Mouse (Mus musculus) embryonic facial prominence, embryonic 13.5 days (tissue): ENCODE data around the gene Agap1. TPM values are rescaled to one million over a fixed set of nuclear protein-coding genes. Genes with fewer than 3 reads are reported as not detected.
A peak's percentile ranks its signal among the peaks of the same experiment; 100 is the strongest.

ENCODE experiments used
- ATAC-seq: fragments of 200-750 bp; cut with Nextera tagmentation; 2 replicates; pipeline ENCODE4 v1.8.0; 2017; ENCODE audit warnings: low read depth; ENCODE audit not compliant: insufficient number of reproducible peaks, insufficient read depth, low FRiP score, low TSS enrichment
- H3K27ac ChIP-seq: fragments of 300-500 bp; sonication (generic); 2 replicates; pipeline ENCODE4 v1.5.1; 2015; ENCODE audit warnings: moderate library complexity, mild to moderate bottlenecking, inconsistent platforms
- H3K27me3 ChIP-seq: fragments of 300-500 bp; sonication (generic); 2 replicates; pipeline ENCODE4 v1.6.1; 2015; ENCODE audit warnings: mild to moderate bottlenecking, inconsistent platforms
- H3K36me3 ChIP-seq: fragments of 300-500 bp; sonication (generic); 2 replicates; pipeline ENCODE4 v1.6.1; 2015; ENCODE audit warnings: mild to moderate bottlenecking, inconsistent platforms
- H3K4me1 ChIP-seq: fragments of 300-500 bp; sonication (generic); 2 replicates; pipeline ENCODE4 v1.6.1; 2015; ENCODE audit warnings: inconsistent platforms
- H3K4me2 ChIP-seq: fragments of 300-500 bp; sonication (generic); 2 replicates; pipeline ENCODE4 v1.6.1; 2015; ENCODE audit warnings: moderate library complexity, mild to moderate bottlenecking, inconsistent platforms
- H3K4me3 ChIP-seq: fragments of 300-500 bp; sonication (generic); 2 replicates; pipeline ENCODE4 v1.5.1; 2015; ENCODE audit warnings: mild to moderate bottlenecking, inconsistent platforms
- H3K9ac ChIP-seq: fragments of 300-500 bp; sonication (generic); 2 replicates; pipeline ENCODE4 v1.6.1; 2015; ENCODE audit warnings: mild to moderate bottlenecking, inconsistent platforms
- H3K9me3 ChIP-seq: fragments of 300-500 bp; sonication (generic); 2 replicates; pipeline ENCODE4 v1.6.1; 2016; ENCODE audit warnings: inconsistent platforms
- WGBS: fragments of 180-500 bp; shearing (Covaris S2); methylation state at CpG from one replicate; pipeline ENCODE4 v1.1.7; 2015; ENCODE audit warnings: mixed read lengths; 5-methylcytosine and 5-hydroxymethylcytosine counted together
- polyA plus RNA-seq: library from polyadenylated mRNA; unstranded; fragments of >200 nt; fragmentation: Nextera tagmentation; extraction: Ambion mirVana; gene quantifications from 2 replicates; pipeline ENCODE4 v1.2.1, GENCODE M21; 2015

Agap1 gene
- polyA plus RNA-seq, 1 experiment from 2014 or later, result 14.4 TPM

DNA sequence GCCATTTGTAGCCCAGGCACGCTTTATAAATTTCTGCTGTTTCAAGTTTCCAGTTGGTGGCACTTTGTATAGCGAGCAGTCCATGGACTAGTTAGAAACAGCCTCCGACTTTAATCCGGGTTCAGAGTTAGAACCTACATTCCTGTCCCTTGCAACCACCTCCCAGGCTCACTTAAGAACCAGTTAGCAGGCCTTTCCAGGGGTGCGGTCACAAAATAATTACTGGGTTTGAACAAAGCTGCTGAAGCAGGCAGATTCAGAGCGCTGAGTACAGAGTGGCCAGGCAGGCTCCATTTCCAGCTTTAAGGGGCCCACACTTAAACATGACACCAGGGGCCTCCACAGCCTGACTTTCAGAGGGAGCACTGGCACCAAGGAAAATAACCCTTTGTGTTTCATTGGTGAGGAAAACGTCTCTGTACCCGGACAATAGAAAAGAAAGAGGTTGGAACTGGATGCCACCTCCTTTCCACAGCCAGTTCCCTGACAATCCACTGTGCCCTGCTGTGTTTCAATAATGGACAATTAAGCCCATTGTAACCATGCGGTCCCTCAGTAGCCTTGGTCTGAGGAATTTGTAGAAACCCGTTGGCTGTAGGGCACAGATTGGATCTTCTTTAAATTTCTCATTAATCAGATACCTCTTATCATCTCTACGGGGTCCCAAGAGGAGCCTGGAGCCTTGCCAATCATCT is 24.5 kb upstream of the Agap1 start:
- no peak overlapping the region for H3K4me2 ChIP-seq
- no peak for ATAC-seq

DNA sequence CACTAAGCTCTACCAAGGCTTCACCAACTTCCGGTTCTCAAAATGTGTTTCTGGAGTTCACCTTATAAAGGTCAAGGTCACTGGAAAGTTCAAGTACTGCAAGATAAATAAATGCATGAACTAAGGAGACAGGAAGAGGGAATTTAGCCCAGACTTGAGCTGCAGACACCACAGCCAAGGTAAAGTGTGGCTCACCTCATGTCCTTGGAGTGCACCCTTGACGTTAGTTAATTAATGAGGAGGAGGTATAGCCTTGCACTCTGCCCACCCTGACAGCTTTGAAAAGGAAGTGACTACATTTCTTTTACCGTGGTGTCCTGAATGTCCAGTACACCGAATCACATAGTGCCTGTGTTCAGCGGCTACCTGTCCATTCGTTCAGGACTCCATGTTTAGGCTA is 15.3 kb upstream of the Agap1 start:
- Histone ChIP-seq H3K27ac (no peak overlapping the region), H3K9me3 (no peaks in the 10 kb centered on the region), H3K4me3 (no peak overlapping the region), H3K27me3 (no peaks in the 10 kb centered on the region), H3K36me3 (no peaks in the 10 kb centered on the region), H3K4me2 (no peak overlapping the region), H3K4me1 (peaks cover 16% of the 10 kb centered on the region), H3K9ac (no peak overlapping the region)
- WGBS, result 72% methylated on average over 6 of the region's 6 CpGs
- no peak for ATAC-seq

More for the DNA sequence above, 24.5 kb upstream of the Agap1 start:
- Histone ChIP-seq H3K4me1 (no peaks in the 10 kb centered on the region), H3K9ac (no peak overlapping the region), H3K36me3 (no peaks in the 10 kb centered on the region), H3K27me3 (no peaks in the 10 kb centered on the region), H3K4me3 (no peak overlapping the region), H3K9me3 (no peaks in the 10 kb centered on the region), H3K27ac (no peak overlapping the region)
- 58% methylated on average over 11 of the region's 11 CpGs for WGBS

DNA sequence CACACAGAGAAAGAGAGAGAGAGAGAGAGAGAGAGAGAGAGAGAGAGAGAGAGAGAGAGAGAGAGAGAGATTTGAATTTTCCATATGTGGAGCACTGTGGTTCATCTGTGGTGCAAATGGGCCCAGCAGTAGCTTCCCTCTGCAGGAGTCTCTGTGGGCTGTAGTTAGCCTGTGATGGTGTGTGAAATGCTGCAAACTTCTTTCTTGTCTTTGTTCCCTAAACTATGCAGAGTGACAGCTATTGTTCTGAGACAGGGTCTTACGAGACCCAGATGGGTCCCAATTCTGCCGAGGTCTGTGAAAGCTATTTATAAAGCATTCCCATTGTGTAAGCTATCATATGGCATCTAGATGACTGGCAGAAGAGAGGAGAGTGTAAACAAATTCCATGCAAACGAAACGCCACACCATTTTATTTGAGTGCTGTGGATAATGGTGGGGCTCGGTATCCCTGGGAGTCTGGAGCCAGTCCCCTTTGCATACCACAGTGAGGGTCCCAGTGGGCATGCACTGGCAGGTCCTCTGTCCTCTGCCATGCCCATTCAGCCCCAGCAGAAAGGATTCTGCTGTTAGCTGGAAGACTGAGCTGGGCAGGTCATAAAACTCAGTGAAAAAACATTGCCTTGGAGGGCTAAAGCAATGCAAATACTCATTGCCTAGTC is 13.2 kb upstream of the Agap1 start:
- 20% methylated on average over 5 of the region's 5 CpGs for WGBS
- Histone ChIP-seq H3K27ac (peak overlapping the region; percentile 72), H3K4me2 (no peak overlapping the region), H3K4me3 (no peak overlapping the region), H3K9me3 (no peaks in the 10 kb centered on the region), H3K4me1 (peaks cover 16% of the 10 kb centered on the region), H3K9ac (no peak overlapping the region), H3K27me3 (no peaks in the 10 kb centered on the region), H3K36me3 (no peaks in the 10 kb centered on the region)
- ATAC-seq, result 0 out of 2 replicates have a peak, but pooled peaks have one; percentile 43

DNA sequence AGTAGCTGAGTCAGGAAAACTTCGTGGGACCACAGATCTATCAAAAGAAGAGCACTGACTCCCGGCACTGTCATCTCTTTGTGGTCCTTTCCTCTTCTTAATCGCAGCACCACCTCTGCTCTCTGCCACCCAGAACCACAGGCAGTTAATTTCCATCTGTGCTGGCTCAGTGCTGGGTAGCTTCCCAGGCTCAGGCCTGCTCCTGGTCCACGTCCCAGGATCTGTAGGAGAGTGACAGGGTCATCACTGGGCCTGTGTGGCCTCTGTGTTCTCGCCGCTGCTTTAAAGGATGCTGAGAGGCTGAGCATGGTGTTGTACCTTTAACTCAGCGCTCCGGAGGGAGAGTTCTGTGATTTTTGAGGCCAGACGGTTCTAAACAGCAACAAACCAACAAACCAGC is 11.1 kb upstream of the Agap1 start:
- no peak for ATAC-seq
- Histone ChIP-seq H3K36me3 (no peaks in the 10 kb centered on the region), H3K4me1 (peaks cover 16% of the 10 kb centered on the region), H3K27ac (no peak overlapping the region), H3K4me2 (no peak overlapping the region), H3K9me3 (no peaks in the 10 kb centered on the region), H3K4me3 (no peak overlapping the region), H3K9ac (no peak overlapping the region), H3K27me3 (no peaks in the 10 kb centered on the region)
- WGBS, result 68% methylated on average over 9 of the region's 9 CpGs

DNA sequence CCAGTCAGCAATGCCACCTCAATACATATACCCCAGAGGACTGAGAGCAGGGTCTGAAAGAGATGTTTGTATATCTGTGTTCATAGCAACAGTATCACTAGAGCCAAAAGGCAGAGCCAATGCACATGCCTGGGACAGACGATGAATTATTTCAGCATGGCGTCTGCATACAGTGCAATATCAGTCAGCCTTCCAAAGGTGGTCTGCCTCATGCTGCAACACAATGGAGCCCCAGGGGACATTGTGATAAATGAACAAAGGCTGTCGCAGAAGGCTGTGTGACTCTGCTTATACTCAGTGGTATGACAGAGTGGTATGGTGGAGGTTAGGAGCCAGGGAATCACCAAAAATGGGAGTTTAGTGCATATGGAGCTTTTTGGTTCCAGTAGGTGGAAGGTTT is 10.6 kb upstream of the Agap1 start:
- WGBS, result 69% methylated on average over 3 of the region's 3 CpGs
- H3K27ac ChIP-seq, result no peak overlapping the region
- peaks cover 16% of the 10 kb centered on the region for H3K4me1 ChIP-seq
- no peak for ATAC-seq
- H3K9me3 ChIP-seq, result no peaks in the 10 kb centered on the region
- no peak overlapping the region for H3K4me3 ChIP-seq
- H3K4me2 ChIP-seq, result no peak overlapping the region
- no peak overlapping the region for H3K9ac ChIP-seq
- H3K36me3 ChIP-seq, result no peaks in the 10 kb centered on the region
- H3K27me3 ChIP-seq, result no peaks in the 10 kb centered on the region

DNA sequence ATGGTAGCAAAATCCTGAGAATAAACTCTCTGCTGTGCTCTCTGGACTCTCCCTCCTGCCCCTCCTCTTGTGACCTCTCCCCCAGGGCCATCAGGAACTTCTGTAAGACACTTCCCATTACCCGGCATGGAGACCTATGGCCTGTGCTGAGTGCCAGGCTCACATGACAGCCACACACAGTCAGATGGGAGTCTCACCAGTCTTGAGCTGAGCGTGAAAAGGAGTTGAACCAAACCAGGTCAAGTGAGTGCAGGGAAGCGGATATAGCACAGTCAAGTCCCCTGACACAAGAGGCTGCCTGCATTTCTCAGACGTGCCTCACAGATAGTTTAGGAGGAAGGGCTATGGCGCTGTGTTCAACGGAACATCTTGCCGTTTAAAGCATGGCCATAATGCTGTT is 4.5 kb upstream of the Agap1 start:
- Histone ChIP-seq H3K4me3 (no peak overlapping the region), H3K4me2 (no peak overlapping the region), H3K9ac (no peak overlapping the region), H3K9me3 (no peaks in the 10 kb centered on the region), H3K4me1 (peaks cover 7% of the 10 kb centered on the region), H3K27me3 (no peaks in the 10 kb centered on the region), H3K27ac (no peak overlapping the region), H3K36me3 (no peaks in the 10 kb centered on the region)
- ATAC-seq, result no peak
- 74% methylated on average over 7 of the region's 7 CpGs for WGBS

DNA sequence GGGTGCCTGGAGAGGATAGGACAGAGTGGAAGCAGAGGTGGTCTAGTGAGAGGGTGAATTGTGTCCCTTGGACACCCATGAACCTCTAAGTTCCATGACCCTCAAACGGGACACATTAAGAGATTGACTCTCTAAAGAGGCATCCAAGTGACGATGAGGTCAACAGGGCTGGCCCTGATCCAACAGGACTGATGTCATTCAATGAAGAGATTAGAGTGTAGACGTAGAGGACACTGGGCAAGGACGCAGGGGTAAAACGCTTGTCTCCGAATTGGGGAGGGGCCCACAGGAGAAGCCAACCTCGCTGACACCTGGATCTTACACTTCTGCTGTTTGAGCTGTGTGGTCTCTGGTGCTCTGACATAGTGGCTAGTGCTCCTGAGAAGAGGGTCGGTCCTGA is 2.5 kb upstream of the Agap1 start:
- no peaks in the 10 kb centered on the region for H3K27me3 ChIP-seq
- H3K9me3 ChIP-seq, result no peaks in the 10 kb centered on the region
- H3K4me1 ChIP-seq, result peaks cover 22% of the 10 kb centered on the region
- no peak overlapping the region for H3K4me2 ChIP-seq
- no peak overlapping the region for H3K9ac ChIP-seq
- no peaks in the 10 kb centered on the region for H3K36me3 ChIP-seq
- 92% methylated on average over 8 of the region's 8 CpGs for WGBS
- H3K27ac ChIP-seq, result no peak overlapping the region
- no peak for ATAC-seq
- H3K4me3 ChIP-seq, result no peak overlapping the region

DNA sequence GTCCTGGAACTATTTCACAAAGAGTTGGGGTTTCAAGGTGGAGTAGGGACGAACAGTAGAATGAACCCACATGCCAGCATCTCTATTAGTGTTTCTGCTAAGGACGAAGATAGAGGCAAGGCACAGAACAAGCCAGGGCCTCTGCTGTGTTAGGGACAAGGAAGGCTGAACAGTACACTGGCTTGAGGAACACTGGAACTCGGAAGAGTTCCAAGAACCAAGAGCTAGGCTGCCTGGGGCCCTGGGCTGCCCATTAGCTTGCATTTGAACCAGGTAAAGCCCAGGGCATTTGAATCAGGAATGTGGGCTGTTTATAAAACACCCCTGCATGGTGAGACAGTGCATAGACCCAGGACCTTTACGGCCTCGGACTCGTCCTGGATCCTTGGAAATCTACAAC is 940 bp upstream of the Agap1 start:
- 35% methylated on average over 6 of the region's 6 CpGs for WGBS
- Histone ChIP-seq H3K27ac (peak overlapping the region; percentile 82), H3K9ac (peak overlapping the region; percentile 88)

DNA sequence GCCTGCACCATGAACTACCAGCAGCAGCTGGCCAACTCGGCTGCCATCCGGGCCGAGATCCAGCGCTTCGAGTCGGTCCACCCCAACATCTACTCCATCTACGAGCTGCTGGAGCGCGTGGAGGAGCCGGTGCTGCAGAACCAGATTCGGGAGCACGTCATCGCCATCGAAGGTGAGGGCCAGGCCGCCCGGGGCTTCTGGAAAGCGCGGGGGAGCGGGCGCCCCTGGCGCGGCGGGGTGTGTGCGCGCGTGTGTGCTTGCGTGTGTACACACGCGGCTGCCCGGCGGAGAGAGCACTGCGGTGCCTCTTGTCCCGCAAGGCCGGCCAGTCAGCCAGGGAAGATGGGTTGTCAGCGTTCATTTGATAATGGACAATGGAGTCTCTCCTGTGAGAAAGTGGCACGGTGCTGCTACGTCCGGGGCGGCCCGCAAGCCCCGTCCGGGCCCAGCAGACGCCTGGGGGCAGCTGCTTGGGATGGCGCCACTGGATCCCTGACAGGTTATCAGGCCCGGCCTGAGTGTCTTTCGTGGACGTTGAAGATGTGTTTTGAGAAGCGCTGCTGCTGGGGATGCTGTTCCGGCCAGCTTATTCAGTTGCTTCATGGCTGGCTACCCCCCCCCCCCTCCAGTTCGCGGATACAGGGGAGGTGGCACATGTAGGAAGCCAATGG is 950 bp downstream of the Agap1 start:
- Histone ChIP-seq H3K4me1 (peaks cover 31% of the 10 kb centered on the region), H3K9me3 (0 out of 2 replicates have a peak, but pooled peaks cover 3% of the 10 kb centered on the region), H3K36me3 (no peaks in the 10 kb centered on the region), H3K27ac (peak overlapping the region; percentile 82; the same call in 1 of the 2 replicates), H3K4me3 (peak overlapping the region; percentile 83), H3K9ac (peak overlapping the region; percentile 88), H3K27me3 (no peaks in the 10 kb centered on the region), H3K4me2 (peak overlapping the region; percentile 93)
- under 1% methylated on average over 51 of the region's 51 CpGs for WGBS
- no peak for ATAC-seq

More for the DNA sequence above, 940 bp upstream of the Agap1 start:
- Histone ChIP-seq H3K4me2 (peak overlapping the region; percentile 93), H3K27me3 (no peaks in the 10 kb centered on the region), H3K4me1 (peaks cover 26% of the 10 kb centered on the region), H3K9me3 (0 out of 2 replicates have a peak, but pooled peaks cover 3% of the 10 kb centered on the region), H3K4me3 (peak overlapping the region; percentile 83), H3K36me3 (no peaks in the 10 kb centered on the region)
- ATAC-seq, result no peak; the same call in 1 of the 2 replicates

DNA sequence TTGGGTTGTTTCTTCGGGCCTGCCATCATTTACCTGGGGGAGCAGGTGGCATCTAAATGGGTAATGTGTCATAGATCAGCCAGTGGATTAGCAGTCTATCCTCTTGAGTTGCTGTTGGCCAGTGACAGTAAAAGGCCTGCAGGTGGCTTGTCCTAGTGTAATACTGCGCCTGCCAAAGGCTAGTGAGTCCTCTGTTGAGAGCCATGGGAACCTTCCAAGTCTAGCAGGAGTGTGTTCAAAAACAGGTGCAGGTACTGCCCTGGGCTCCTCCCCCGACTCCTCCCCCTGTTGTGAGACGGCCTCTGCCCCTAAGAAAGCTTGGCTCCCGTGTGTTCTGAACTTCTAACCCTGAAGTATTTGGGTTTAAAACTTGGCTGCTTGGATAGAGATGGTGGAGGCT is 1.9 kb downstream of the Agap1 start:
- WGBS, result 28% methylated on average over 5 of the region's 5 CpGs
- Histone ChIP-seq H3K4me1 (peaks cover 40% of the 10 kb centered on the region), H3K4me2 (peak overlapping the region; percentile 93), H3K4me3 (peak overlapping the region; percentile 83), H3K36me3 (no peaks in the 10 kb centered on the region), H3K9ac (peak overlapping the region; percentile 88), H3K9me3 (0 out of 2 replicates have a peak, but pooled peaks cover 3% of the 10 kb centered on the region), H3K27ac (no peak overlapping the region), H3K27me3 (no peaks in the 10 kb centered on the region)
- no peak for ATAC-seq

DNA sequence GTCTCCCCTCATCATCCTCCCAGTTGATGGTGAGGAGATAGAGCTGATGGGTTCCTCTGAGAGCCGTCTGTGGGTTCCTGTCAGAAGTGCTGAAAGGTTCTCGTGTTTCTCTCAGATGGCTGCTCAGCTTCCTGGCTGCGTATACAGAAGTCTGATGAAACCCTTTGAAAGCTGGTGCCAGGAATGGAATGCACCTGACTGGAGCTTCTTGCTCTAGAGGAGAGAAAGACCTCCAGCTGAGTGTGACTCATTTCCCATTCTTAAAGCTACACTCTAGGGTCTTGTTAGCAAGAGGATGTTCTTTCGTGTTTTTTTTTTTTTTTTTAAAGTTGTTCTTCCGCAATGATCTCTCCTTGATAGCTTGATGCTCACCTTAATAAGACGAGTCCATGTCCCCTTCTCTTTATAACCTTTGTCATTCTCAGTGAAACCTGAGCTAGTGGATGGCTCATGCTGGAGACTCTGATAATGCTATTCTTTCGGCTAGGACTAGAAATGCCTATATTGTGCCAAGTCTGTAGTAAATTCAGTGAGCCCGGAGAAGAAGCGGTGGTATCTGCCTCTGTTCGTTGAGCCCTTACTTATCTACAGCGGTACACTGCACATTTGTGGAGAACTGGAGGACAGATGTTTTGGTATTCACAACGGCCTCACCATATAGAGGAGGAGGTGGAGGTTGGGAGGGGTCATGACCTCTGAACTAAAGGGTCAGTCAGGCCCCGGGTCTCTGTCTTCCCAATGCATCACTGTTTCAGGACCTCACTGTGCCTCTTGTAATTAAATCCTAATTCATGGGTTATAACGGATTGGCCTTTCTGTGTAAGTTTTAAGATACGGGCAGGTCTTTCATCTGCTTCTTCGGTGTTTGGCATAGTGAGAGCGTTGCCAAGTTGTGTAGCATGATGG is 2.8 kb downstream of the Agap1 start:
- Histone ChIP-seq H3K4me1 (peaks cover 45% of the 10 kb centered on the region), H3K9me3 (0 out of 2 replicates have a peak, but pooled peaks cover 3% of the 10 kb centered on the region), H3K27me3 (no peaks in the 10 kb centered on the region), H3K4me3 (peak overlapping the region; percentile 83), H3K36me3 (no peaks in the 10 kb centered on the region), H3K9ac (peak overlapping the region; percentile 88; the same call in 1 of the 2 replicates), H3K4me2 (peak overlapping the region; percentile 93), H3K27ac (0 out of 2 replicates have a peak overlapping the region, but pooled peaks have one; percentile 8)
- 44% methylated on average over 17 of the region's 17 CpGs for WGBS
- no peak for ATAC-seq
